Mouse (Mus musculus) MEL (cell line): ENCODE results near the gene Ntn1. TPM values are rescaled to one million over a fixed set of nuclear protein-coding genes. Genes with fewer than 3 reads are reported as not detected.

Experiments
- DNase-seq: peaks from one replicate; pipeline ENCODE4 v3.0.0; 2011; ENCODE audit warnings: low read depth, low spot score
- H3K27ac ChIP-seq: 2 replicates; pipeline ENCODE4 v1.5.1; 2012; ENCODE audit warnings: low read depth, mild to moderate bottlenecking, control low read depth, low read length, moderate library complexity; ENCODE audit not compliant: control insufficient read depth
- H3K27me3 ChIP-seq, 2 experiments: fragments of 150-350 bp in 1 of 2; sonication (generic) in 1 of 2; 2 replicates each; pipeline ENCODE4 v1.6.1; 2012; ENCODE audit warnings: low read length in 2 of 2, mild to moderate bottlenecking in 2 of 2, improper control_type of control experiment in 1 of 2, moderate library complexity in 1 of 2; ENCODE audit not compliant: insufficient read depth in 2 of 2, control insufficient read depth in 1 of 2
- H3K36me3 ChIP-seq, 2 experiments: 2 replicates each; pipeline ENCODE4 v1.6.1; 2012 to 2014; ENCODE audit warnings: low read length in 2 of 2, improper control_type of control experiment in 1 of 2, inconsistent platforms in 1 of 2, mild to moderate bottlenecking in 1 of 2; ENCODE audit not compliant: insufficient read depth in 2 of 2, control insufficient read depth in 1 of 2
- H3K4me1 ChIP-seq, 2 experiments: fragments of 150-350 bp in 1 of 2; sonication (generic) in 1 of 2; 2 replicates each; pipeline ENCODE4 v1.6.1; 2012; ENCODE audit warnings: low read length in 2 of 2, improper control_type of control experiment in 1 of 2, mild to moderate bottlenecking in 1 of 2; ENCODE audit not compliant: insufficient read depth in 2 of 2, control insufficient read depth in 1 of 2
- H3K4me3 ChIP-seq, 2 experiments: fragments of 150-350 bp in 1 of 2; sonication (generic) in 1 of 2; 2 replicates each; pipeline ENCODE4 v1.5.1; 2012; ENCODE audit warnings: low read depth in 2 of 2, low read length in 2 of 2, mild to moderate bottlenecking in 2 of 2, moderate library complexity in 2 of 2, control low read depth in 1 of 2, improper control_type of control experiment in 1 of 2; ENCODE audit not compliant: control insufficient read depth in 1 of 2, insufficient read depth in 1 of 2
- H3K79me2 ChIP-seq: 2 replicates; pipeline ENCODE4 v1.6.1; 2012; ENCODE audit warnings: mild to moderate bottlenecking, low read length, moderate library complexity; ENCODE audit not compliant: control insufficient read depth, poor library complexity, insufficient read depth
- H3K9ac ChIP-seq: 2 replicates; pipeline ENCODE4 v1.6.1; 2012; ENCODE audit warnings: low read depth, mild to moderate bottlenecking, control low read depth, low read length, moderate library complexity; ENCODE audit not compliant: control insufficient read depth, poor library complexity, severe bottlenecking
- H3K9me3 ChIP-seq: fragments of 150-350 bp; sonication (generic); replicated peaks from 2 replicates; pipeline ENCODE4 v1.6.1; 2012; ENCODE audit warnings: mild to moderate bottlenecking, low read length, improper control_type of control experiment, moderate library complexity; ENCODE audit not compliant: insufficient read depth
- CHD2 ChIP-seq: IDR thresholded peaks from 2 replicates; pipeline ENCODE4 v1.6.1; 2011; ENCODE audit warnings: low read length, improper control_type of control experiment
- CTCF ChIP-seq, 3 experiments: IDR thresholded peaks in 2 of 3; conservative IDR thresholded peaks in 1 of 3; 2 replicates each; pipeline ENCODE4 v1.5.1; 2011 to 2012; ENCODE audit warnings: low read length in 3 of 3, low read depth in 2 of 3, mild to moderate bottlenecking in 2 of 3, improper control_type of control experiment in 1 of 3, inconsistent platforms in 1 of 3, mixed read lengths in 1 of 3, moderate library complexity in 1 of 3; ENCODE audit not compliant: control insufficient read depth in 1 of 3, insufficient read depth in 1 of 3, poor library complexity in 1 of 3, severe bottlenecking in 1 of 3
- ETS1 ChIP-seq: IDR thresholded peaks from 2 replicates; pipeline ENCODE4 v1.6.1; 2012; ENCODE audit warnings: low read depth, mild to moderate bottlenecking, inconsistent platforms, low read length, improper control_type of control experiment, moderate library complexity
- GABPA ChIP-seq: IDR thresholded peaks from 2 replicates; pipeline ENCODE4 v1.6.1; 2012; ENCODE audit warnings: low read depth, mild to moderate bottlenecking, inconsistent platforms, low read length, improper control_type of control experiment, moderate library complexity
- JUND ChIP-seq: IDR thresholded peaks from 2 replicates; pipeline ENCODE4 v1.6.1; 2011; ENCODE audit warnings: low read depth, mild to moderate bottlenecking, improper control_type of control experiment, low read length
- KAT2A ChIP-seq: conservative IDR thresholded peaks from 2 replicates; pipeline ENCODE4 v1.6.1; 2012; ENCODE audit warnings: low read depth, low read length, improper control_type of control experiment, inconsistent platforms
- MAFK ChIP-seq: IDR thresholded peaks from 2 replicates; pipeline ENCODE4 v1.6.1; 2011; ENCODE audit warnings: low read depth, mild to moderate bottlenecking, low read length, improper control_type of control experiment, borderline replicate concordance
- MAX ChIP-seq: IDR thresholded peaks from 2 replicates; pipeline ENCODE4 v1.6.1; 2011; ENCODE audit warnings: low read length, improper control_type of control experiment
- MYC ChIP-seq: IDR thresholded peaks from 2 replicates; pipeline ENCODE4 v1.6.1; 2011; ENCODE audit warnings: low read depth, mild to moderate bottlenecking, low read length, improper control_type of control experiment, moderate library complexity
- NRF1 ChIP-seq: IDR thresholded peaks from 2 replicates; pipeline ENCODE4 v1.6.1; 2014; ENCODE audit warnings: low read depth, mild to moderate bottlenecking, inconsistent platforms, low read length, improper control_type of control experiment, moderate library complexity; ENCODE audit not compliant: poor library complexity, insufficient read depth, severe bottlenecking
- POLR2A ChIP-seq, 2 experiments: IDR thresholded peaks; 2 replicates each; pipeline ENCODE4 v1.6.1; 2011 to 2012; ENCODE audit warnings: low read length in 2 of 2, mild to moderate bottlenecking in 2 of 2, control low read depth in 1 of 2, improper control_type of control experiment in 1 of 2, low read depth in 1 of 2, moderate library complexity in 1 of 2; ENCODE audit not compliant: control insufficient read depth in 1 of 2, insufficient read depth in 1 of 2, poor library complexity in 1 of 2
- RAD21 ChIP-seq: IDR thresholded peaks from 2 replicates; pipeline ENCODE4 v1.6.1; 2011; ENCODE audit warnings: mild to moderate bottlenecking, low read depth, low read length, improper control_type of control experiment
- RCOR1 ChIP-seq: IDR thresholded peaks from 2 replicates; pipeline ENCODE4 v1.6.1; 2012; ENCODE audit warnings: low read depth, mild to moderate bottlenecking, inconsistent platforms, low read length, improper control_type of control experiment
- SMC3 ChIP-seq: IDR thresholded peaks from 2 replicates; pipeline ENCODE4 v1.6.1; 2011; ENCODE audit warnings: low read depth, low read length, improper control_type of control experiment
- TBP ChIP-seq: IDR thresholded peaks from 2 replicates; pipeline ENCODE4 v1.8.0; 2011; ENCODE audit warnings: low read depth, low read length, improper control_type of control experiment
- TCF12 ChIP-seq: IDR thresholded peaks from 2 replicates; pipeline ENCODE4 v1.6.1; 2014; ENCODE audit warnings: low read depth, mild to moderate bottlenecking, inconsistent platforms, low read length, improper control_type of control experiment, moderate library complexity
- UBTF ChIP-seq: IDR thresholded peaks from 2 replicates; pipeline ENCODE4 v1.6.1; 2012; ENCODE audit warnings: low read depth, mild to moderate bottlenecking, inconsistent platforms, low read length, improper control_type of control experiment, moderate library complexity, borderline replicate concordance; ENCODE audit not compliant: insufficient read depth
- polyA plus RNA-seq, 2 experiments: library from polyadenylated mRNA; stranded (reverse) in 1 of 2; unstranded in 1 of 2; fragments of >175 nt in 1 of 2; fragments of >200 nt in 1 of 2; gene quantifications; 2 replicates each; pipeline versions ENCODE4 v1.2.1 to v1.2.4; 2012; ENCODE audit warnings: low replicate concordance in 2 of 2, low read depth in 1 of 2; ENCODE audit not compliant: insufficient read length in 2 of 2, insufficient read depth in 1 of 2, missing spikeins in 1 of 2
- total RNA-seq: library from RNA; depleted of rRNA; stranded (reverse); fragments of 300-350 nt; gene quantifications from 2 replicates; pipeline ENCODE4 v1.2.3, GENCODE M21; 2012

Ntn1 gene
- total and polyA plus RNA-seq, 3 experiments: not detected

GRCm38 (mm10) chr11:68208023-68208422 is 192.6 kb downstream of the Ntn1 start:
- no peak overlapping the region for H3K9ac ChIP-seq
- no peaks in the 10 kb centered on the region for H3K79me2 ChIP-seq
- H3K27me3 ChIP-seq: no peaks in the 10 kb centered on the region
- no peak for DNase-seq
- H3K36me3 ChIP-seq: no peaks in the 10 kb centered on the region
- no peak overlapping the region for H3K27ac ChIP-seq
- peaks cover 0 to 5% of the 10 kb centered on the region in 2 experiments; a peak in 2 of 4 replicates for H3K4me1 ChIP-seq
- H3K9me3 ChIP-seq: no peaks in the 10 kb centered on the region
- TF ChIP-seq RAD21 (no peak), CHD2 (no peak)
- no peak overlapping the region for H3K4me3 ChIP-seq

- TF ChIP-seq ETS1: no peak
- no peak for TF ChIP-seq GABPA
- TF ChIP-seq TCF12: no peak
- TF ChIP-seq MAX: no peak
- no peak for TF ChIP-seq MAFK
- TF ChIP-seq SMC3: no peak
- TF ChIP-seq RCOR1: no peak
- TF ChIP-seq KAT2A: no peak
- TF ChIP-seq TBP: no peak
- TF ChIP-seq POLR2A (IDR thresholded peaks at IDR 0.05; ENCODE audit: control insufficient read depth in 1 of 2, insufficient read depth in 1 of 2, low read depth in 1 of 2, low read length in 2 of 2, poor library complexity in 1 of 2): no peak
- no peak for TF ChIP-seq UBTF
- no peak for TF ChIP-seq MYC
- TF ChIP-seq JUND: no peak
- TF ChIP-seq CTCF (IDR thresholded peaks at IDR 0.05 in 2 of 3, conservative IDR thresholded peaks at IDR 0.05 in 1 of 3; ENCODE audit: control insufficient read depth in 1 of 3, insufficient read depth in 1 of 3, low read depth in 2 of 3, low read length in 3 of 3, poor library complexity in 1 of 3, severe bottlenecking in 1 of 3): no peak
- no peak for TF ChIP-seq NRF1
- TF ChIP-seq, all 39 proteins: peak for 0
- Histone ChIP-seq H3K79me2 (no peaks in the 10 kb centered on the region), H3K4me3 (no peak overlapping the region)
Observed at GRCm38 (mm10) chr11:68205572-68206229, 194.9 kb downstream of the Ntn1 start.

More at GRCm38 (mm10) chr11:68205572-68206229, 194.9 kb downstream of the Ntn1 start:
- no peak for DNase-seq
- Histone ChIP-seq H3K27me3 (no peaks in the 10 kb centered on the region), H3K9ac (no peak overlapping the region), H3K9me3 (no peaks in the 10 kb centered on the region), H3K27ac (no peak overlapping the region), H3K4me1 (peaks cover 0 to 5% of the 10 kb centered on the region in 2 experiments; a peak in 2 of 4 replicates), H3K36me3 (no peaks in the 10 kb centered on the region)
